Mouse (Mus musculus) brain, embryonic 14.5 days (tissue): ENCODE data around the gene Elmo2.

Source experiments
- CTCF ChIP-seq: fragments of 200-500 bp; IDR thresholded peaks from 2 replicates; pipeline ENCODE4 v1.5.1; 2012; ENCODE audit warnings: inconsistent platforms, mild to moderate bottlenecking, moderate library complexity, borderline replicate concordance; ENCODE audit not compliant: insufficient read depth, insufficient read length; ENCODE audit errors: extremely low read depth
- POLR2A ChIP-seq: fragments of 200-500 bp; IDR thresholded peaks from 2 replicates; pipeline ENCODE4 v1.6.1; 2012; ENCODE audit warnings: mild to moderate bottlenecking, inconsistent platforms, borderline replicate concordance; ENCODE audit not compliant: poor library complexity, insufficient read depth, insufficient read length, severe bottlenecking; ENCODE audit errors: extremely low read depth

DNA sequence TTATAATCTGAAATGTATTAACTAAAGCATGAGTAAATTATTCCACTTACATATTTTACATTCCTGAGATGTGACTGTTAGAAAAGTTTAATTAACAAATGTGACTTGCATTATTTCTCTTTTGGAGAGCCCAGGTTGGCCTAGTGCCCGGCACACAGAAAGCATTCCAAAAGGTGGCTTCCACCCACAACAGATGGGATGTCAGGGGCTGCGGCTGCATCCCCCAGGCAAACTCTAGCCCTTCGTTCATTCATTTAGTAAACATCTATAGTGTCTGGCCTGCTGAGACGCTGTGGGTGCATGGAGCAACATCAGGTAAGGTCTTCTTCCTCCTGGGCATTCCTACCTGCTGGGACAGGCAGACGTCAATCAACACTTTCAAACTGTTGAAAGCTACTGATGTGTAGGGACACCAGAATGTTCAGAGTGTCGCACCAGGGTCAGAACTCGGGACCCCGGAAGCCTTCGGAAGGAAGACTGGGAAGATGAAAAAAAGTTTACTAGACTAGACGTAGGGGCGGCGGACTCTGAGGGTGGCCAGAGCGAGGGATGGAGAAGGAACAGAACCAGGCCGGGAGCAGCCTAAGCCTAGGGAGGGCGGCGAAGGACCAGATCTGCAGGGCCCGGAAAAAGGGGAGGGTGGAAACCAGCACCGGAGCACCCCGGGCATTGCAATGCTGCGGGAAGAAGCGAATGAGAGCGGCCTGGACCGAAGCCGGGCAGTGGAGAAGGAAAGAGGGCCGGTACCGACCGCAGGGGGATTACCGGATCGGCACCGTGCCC lies 567 bp downstream of the Elmo2 start:
- no peak for TF ChIP-seq POLR2A
- TF ChIP-seq CTCF = no peak
